Mouse (Mus musculus) hindbrain, postnatal 0 days (tissue): ENCODE results near the gene Tk1. TPM values are rescaled to one million over a fixed set of nuclear protein-coding genes. Genes with fewer than 3 reads are reported as not detected.
A peak's percentile ranks its signal among the peaks of the same experiment; 100 is the strongest.
"Not testable (repeated sequence)": the region's sequence is repeated elsewhere in the genome, so short reads cannot be mapped to it uniquely, and the experiment has no call there.

Experiments
- ATAC-seq: fragments of 200-750 bp; cut with Nextera tagmentation; 2 replicates; pipeline ENCODE4 v1.8.0; 2017; ENCODE audit warnings: mild to moderate bottlenecking, moderate TSS enrichment, moderate library complexity
- DNase-seq: peaks from one replicate; pipeline ENCODE4 v3.0.0-alpha.2; 2015; ENCODE audit warnings: low spot score
- H3K27ac ChIP-seq: fragments of 300-500 bp; sonication (generic); 2 replicates; pipeline ENCODE4 v1.5.1; 2014; ENCODE audit warnings: mild to moderate bottlenecking
- H3K27me3 ChIP-seq: fragments of 300-500 bp; sonication (generic); 2 replicates; pipeline ENCODE4 v1.6.1; 2014; ENCODE audit warnings: low read length, mixed read lengths; ENCODE audit not compliant: insufficient read depth
- H3K36me3 ChIP-seq: fragments of 300-500 bp; sonication (generic); 2 replicates; pipeline ENCODE4 v1.6.1; 2014; ENCODE audit warnings: low read length, mixed read lengths; ENCODE audit not compliant: insufficient read depth
- H3K4me1 ChIP-seq: fragments of 300-500 bp; sonication (generic); 2 replicates; pipeline ENCODE4 v1.6.1; 2014; ENCODE audit warnings: antibody characterized with exemption, low read length, mixed read lengths; ENCODE audit not compliant: insufficient read depth
- H3K4me2 ChIP-seq: fragments of 300-500 bp; sonication (generic); 2 replicates; pipeline ENCODE4 v1.6.1; 2014; ENCODE audit warnings: low read depth, mild to moderate bottlenecking, low read length, moderate library complexity, mixed read lengths
- H3K4me3 ChIP-seq: fragments of 300-500 bp; sonication (generic); 2 replicates; pipeline ENCODE4 v1.5.1; 2014; ENCODE audit warnings: low read length
- H3K9ac ChIP-seq: fragments of 300-500 bp; sonication (generic); replicated peaks from 2 replicates; pipeline ENCODE4 v1.6.1; 2014; ENCODE audit warnings: mild to moderate bottlenecking, low read length, moderate library complexity, mixed read lengths
- H3K9me3 ChIP-seq: fragments of 300-500 bp; sonication (generic); 2 replicates; pipeline ENCODE4 v1.6.1; 2016; ENCODE audit warnings: low read length, mixed read lengths
- CTCF ChIP-seq: IDR thresholded peaks from 2 replicates; pipeline ENCODE4 v1.5.1; 2016; ENCODE audit warnings: antibody characterized with exemption, control low read depth, low read depth
- WGBS: fragments of 180-500 bp; shearing (Covaris S2); extraction: QIAGEN DNeasy Blood & Tissue Kit; methylation state at CpG from one replicate; pipeline ENCODE4 v1.1.7; 2014; 5-methylcytosine and 5-hydroxymethylcytosine counted together
- polyA plus RNA-seq: library from polyadenylated mRNA; unstranded; fragments of >200 nt; fragmentation: Nextera tagmentation; extraction: Ambion mirVana; gene quantifications from 2 replicates; pipeline ENCODE4 v1.2.1, GENCODE M21; 2015
- total RNA-seq: library from RNA; depleted of rRNA; stranded (reverse); fragments of >200 nt; gene quantifications from 2 replicates; pipeline ENCODE4 v1.2.3, GENCODE M21; 2014

Tk1 gene
- total and polyA plus RNA-seq, 2 experiments from 2014 or later, result 21.2 to 26.1 TPM

- Histone ChIP-seq H3K27ac (no peak overlapping the region), H3K36me3 (no peaks in the 10 kb centered on the region), H3K4me3 (no peak overlapping the region), H3K27me3 (no peaks in the 10 kb centered on the region), H3K9me3 (no peaks in the 10 kb centered on the region), H3K4me2 (no peak overlapping the region), H3K9ac (no peak overlapping the region), H3K4me1 (0 out of 2 replicates have a peak, but pooled peaks cover 2% of the 10 kb centered on the region)
- 88% methylated on average over 12 of the region's 13 CpGs for WGBS
- ATAC-seq (no peak; the same call in 1 of the 2 replicates), DNase-seq (no peak)
- TF ChIP-seq CTCF, result no peak
Observed at GRCm38 (mm10) chr11:117816389-117816996, 9.4 kb downstream of the Tk1 start.

- DNase-seq, ATAC-seq, H3K4me1 ChIP-seq, H3K4me2 ChIP-seq, H3K9me3 ChIP-seq, H3K36me3 ChIP-seq, H3K27ac ChIP-seq, H3K4me3 ChIP-seq, H3K9ac ChIP-seq, H3K27me3 ChIP-seq: not testable (repeated sequence)
- 81% methylated on average over 9 of the region's 9 CpGs for WGBS
Observed at GRCm38 (mm10) chr11:117815850-117816249, 10.0 kb downstream of the Tk1 start.

- no peak overlapping the region for H3K4me3 ChIP-seq
- no peak overlapping the region for H3K9ac ChIP-seq
- no peak for TF ChIP-seq CTCF
- ATAC-seq, result no peak
- no peak for DNase-seq
- peaks cover 11% of the 10 kb centered on the region for H3K4me1 ChIP-seq
- no peaks in the 10 kb centered on the region for H3K9me3 ChIP-seq
- no peak overlapping the region for H3K4me2 ChIP-seq
- WGBS, result 85% methylated on average over 6 of the region's 6 CpGs
- no peaks in the 10 kb centered on the region for H3K36me3 ChIP-seq
- H3K27ac ChIP-seq, result no peak overlapping the region
- no peaks in the 10 kb centered on the region for H3K27me3 ChIP-seq
Observed at GRCm38 (mm10) chr11:117814704-117815366, 11.1 kb downstream of the Tk1 start.

GRCm38 (mm10) chr11:117813867-117814266, 12.0 kb downstream of the Tk1 start:
- peaks cover 12% of the 10 kb centered on the region for H3K4me1 ChIP-seq
- ATAC-seq, result no peak
- H3K4me2 ChIP-seq, result no peak overlapping the region
- 56% methylated on average over 5 of the region's 5 CpGs for WGBS
- H3K9ac ChIP-seq, result no peak overlapping the region
- TF ChIP-seq CTCF, result no peak
- H3K9me3 ChIP-seq, result no peaks in the 10 kb centered on the region
- H3K27me3 ChIP-seq, result no peaks in the 10 kb centered on the region
- no peak for DNase-seq
- H3K4me3 ChIP-seq, result no peak overlapping the region
- no peaks in the 10 kb centered on the region for H3K36me3 ChIP-seq
- H3K27ac ChIP-seq, result no peak overlapping the region

GRCm38 (mm10) chr11:117810401-117811046, 15.4 kb downstream of the Tk1 start:
- peak overlapping the region; percentile 74 for H3K4me3 ChIP-seq
- peak overlapping the region; percentile 100 for H3K4me2 ChIP-seq
- H3K27ac ChIP-seq, result peak overlapping the region; percentile 62; the same call in 1 of the 2 replicates
- H3K9me3 ChIP-seq, result no peaks in the 10 kb centered on the region
- no peaks in the 10 kb centered on the region for H3K27me3 ChIP-seq
- no peaks in the 10 kb centered on the region for H3K36me3 ChIP-seq
- H3K4me1 ChIP-seq, result peaks cover 12% of the 10 kb centered on the region
- peak; percentile 72 for TF ChIP-seq CTCF
- ATAC-seq (peak; percentile 93), DNase-seq (peak; percentile 89)
- WGBS, result under 1% methylated on average over 21 of the region's 21 CpGs
- peak overlapping the region; percentile 61 for H3K9ac ChIP-seq

- H3K4me1 ChIP-seq, result peaks cover 12% of the 10 kb centered on the region
- no peaks in the 10 kb centered on the region for H3K36me3 ChIP-seq
- DNase-seq (peak; percentile 86), ATAC-seq (peak; percentile 69; the same call in 1 of the 2 replicates)
- H3K9ac ChIP-seq, result peak within 1 kb of the TSS; percentile 61
- H3K27me3 ChIP-seq, result no peaks in the 10 kb centered on the region
- peak within 1 kb of the TSS; percentile 100 for H3K4me2 ChIP-seq
- H3K4me3 ChIP-seq, result peak within 1 kb of the TSS; percentile 74
- TF ChIP-seq CTCF, result no peak
- peak within 1 kb of the TSS; percentile 62; the same call in 1 of the 2 replicates for H3K27ac ChIP-seq
- H3K9me3 ChIP-seq, result no peaks in the 10 kb centered on the region
- under 1% methylated on average over 71 of the region's 75 CpGs for WGBS
Observed at GRCm38 (mm10) chr11:117809407-117810311, 16.2 kb downstream of the Tk1 start, which contains the start of the genes Gm20708 and Syngr2. Gene Gm20708 (plus strand): TSS chr11:117809668. Gene Syngr2 (plus strand): TSS chr11:117809668.
